Mouse (Mus musculus) heart, postnatal 0 days (tissue): ENCODE measurements around the gene Hepacam.

Experiments used
- CTCF ChIP-seq: IDR thresholded peaks from 2 replicates; pipeline ENCODE4 v1.5.1; 2016; ENCODE audit warnings: antibody characterized with exemption, control low read depth, low read depth
- EP300 ChIP-seq: IDR thresholded peaks from 2 replicates; pipeline ENCODE4 v1.6.1; 2016; ENCODE audit warnings: antibody characterized with exemption, low read depth

- TF ChIP-seq CTCF (no peak), EP300 (no peak)
These were observed 1.1 kb downstream of the Hepacam start for GRCm38 (mm10) chr9:37368081-37368830.
